Mouse (Mus musculus): ENCODE results near the gene Rhobtb1.

DNA sequence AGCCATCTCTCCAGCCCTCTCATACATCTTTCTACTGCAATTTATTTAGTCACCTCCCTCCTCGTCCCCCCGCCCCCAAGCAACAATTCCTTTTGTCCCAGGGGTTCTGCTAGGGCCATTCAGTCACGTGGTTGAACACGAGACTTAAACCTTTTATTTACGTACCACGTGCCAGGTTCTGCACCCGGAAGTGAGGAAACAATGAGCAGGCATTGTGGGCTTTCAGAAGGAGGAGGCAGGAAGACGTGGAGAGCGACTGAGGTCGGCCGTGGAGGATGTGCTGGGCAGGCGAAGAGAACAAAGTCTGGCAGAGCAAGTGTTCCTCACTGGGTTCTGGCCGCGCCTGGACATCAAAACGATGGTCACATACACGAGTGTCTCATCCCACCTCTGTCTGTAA, 160.6 kb downstream of the Rhobtb1 start:
- TF ChIP-seq POLR2A (IDR thresholded peaks at IDR 0.05; ENCODE audit: borderline replicate concordance, low read depth, low read length), result no peak
- TF ChIP-seq CTCF (IDR thresholded peaks at IDR 0.05; ENCODE audit: low read depth, low read length), result no peak
